Mouse (Mus musculus) heart, postnatal 10 days (tissue): ENCODE measurements around the gene Clic1. TPM values are rescaled to one million over a fixed set of nuclear protein-coding genes. Genes with fewer than 3 reads are reported as not detected.
"Not testable (repeated sequence)": the region's sequence is repeated elsewhere in the genome, so short reads cannot be mapped to it uniquely, and the experiment has no call there.

ENCODE experiments used
- DNase-seq, 2 experiments: peaks; one replicate each; pipeline ENCODE4 v3.0.0; 2021
- intact Hi-C: fragments of 180-260 bp; cut with DNase I; formaldehyde crosslinking; loops from one replicate; pipeline ENCODE4 v1.15.1; 2025
- total RNA-seq, 2 experiments: library from RNA; stranded (reverse); gene quantifications; 2 replicates each; pipeline ENCODE4 v1.2.3; 2021

Clic1 gene
- total RNA-seq, 2 experiments from 2014 or later = 115 to 118 TPM

GRCm38 (mm10) chr17:35019894-35020293 is 29.9 kb upstream of the Clic1 start:
- DNase-seq = no peak
- intact Hi-C loops = loop anchor here (2.0 kb wide), 1 partner anchor 59 kb away; the partner anchor contains the start of gene Ly6g6d

- intact Hi-C loops = loop anchor here (2.0 kb wide), 1 partner anchor 58 kb away; the partner anchor contains the start of gene Ly6g6d
- no peak for DNase-seq
These were observed 29.2 kb upstream of the Clic1 start for GRCm38 (mm10) chr17:35020551-35020950.

- DNase-seq = peak; percentile 90 to 94
- intact Hi-C loops = loop anchor here (1.0 to 2.0 kb wide), 3 partner anchors 38 to 85 kb away; partner anchors contain the start of genes Ddah2 and Ly6g6d
These were observed 28.5 kb upstream of the Clic1 start for GRCm38 (mm10) chr17:35021163-35021808.

- intact Hi-C loops = loop anchor here (1.0 to 2.0 kb wide), 3 partner anchors 37 to 84 kb away; partner anchors contain the start of genes Ddah2 and Ly6g6d
- DNase-seq = peak; percentile 51 to 54
These were observed 27.8 kb upstream of the Clic1 start for GRCm38 (mm10) chr17:35021842-35022477.

- intact Hi-C loops = no loop called here
These were observed 27.2 kb upstream of the Clic1 start for GRCm38 (mm10) chr17:35022541-35023060.

GRCm38 (mm10) chr17:35023221-35023620 is 26.5 kb upstream of the Clic1 start:
- DNase-seq = no peak

More at GRCm38 (mm10) chr17:35022541-35023060, 27.2 kb upstream of the Clic1 start:
- no peak for DNase-seq

GRCm38 (mm10) chr17:35023756-35024155 is 26.0 kb upstream of the Clic1 start:
- intact Hi-C loops = no loop called here
- no peak for DNase-seq

More at GRCm38 (mm10) chr17:35023221-35023620, 26.5 kb upstream of the Clic1 start:
- intact Hi-C loops = no loop called here

GRCm38 (mm10) chr17:35024261-35024660 is 25.5 kb upstream of the Clic1 start:
- DNase-seq = no peak
- intact Hi-C loops = no loop called here

- intact Hi-C loops = no loop called here
- DNase-seq = no peak
These were observed 24.9 kb upstream of the Clic1 start for GRCm38 (mm10) chr17:35024691-35025488.

- intact Hi-C loops = no loop called here
- no peak for DNase-seq
These were observed 23.6 kb upstream of the Clic1 start for GRCm38 (mm10) chr17:35026206-35026605.

GRCm38 (mm10) chr17:35027277-35028068 is 22.3 kb upstream of the Clic1 start, which contains the start of gene Sapcd1:
Gene Sapcd1, minus strand, starts transcription at chr17:35028016.
- intact Hi-C loops = loop anchor here (2.0 kb wide), 1 partner anchor 17 kb away; no protein-coding TSS in a partner anchor

GRCm38 (mm10) chr17:35028315-35028714 is 21.5 kb upstream of the Clic1 start:
- intact Hi-C loops = loop anchor here (2.0 kb wide), 1 partner anchor 16 kb away; no protein-coding TSS in a partner anchor
- DNase-seq = no peak

More at GRCm38 (mm10) chr17:35027277-35028068, 22.3 kb upstream of the Clic1 start, which contains the start of gene Sapcd1:
- DNase-seq = peak; percentile 54 to 60

- no peak for DNase-seq
- intact Hi-C loops = loop anchor here (2.0 kb wide), 1 partner anchor 15 kb away; no protein-coding TSS in a partner anchor
These were observed 19.9 kb upstream of the Clic1 start for GRCm38 (mm10) chr17:35029691-35030532.

GRCm38 (mm10) chr17:35031272-35031671 is 18.5 kb upstream of the Clic1 start:
- intact Hi-C loops = no loop called here
- no peak for DNase-seq

- intact Hi-C loops = no loop called here
- no peak for DNase-seq
These were observed 17.9 kb upstream of the Clic1 start for GRCm38 (mm10) chr17:35031880-35032279.

GRCm38 (mm10) chr17:35032323-35032870 is 17.4 kb upstream of the Clic1 start:
- intact Hi-C loops = no loop called here
- no peak for DNase-seq

- DNase-seq, intact Hi-C loops: not testable (repeated sequence)
These were observed 16.1 kb upstream of the Clic1 start for GRCm38 (mm10) chr17:35033703-35034102.

GRCm38 (mm10) chr17:35034896-35035295 is 14.9 kb upstream of the Clic1 start:
- intact Hi-C loops = no loop called here
- no peak for DNase-seq
